Mouse (Mus musculus): Measurements from ENCODE around the gene Sos1.

Sos1 gene

GRCm38 (mm10) chr17:80480031-80480854 is at the start of gene Sos1:
Sos1 (minus strand) TSS chr17:80480453.
- peak; percentile 96 to 98 for DNase-seq (ENCODE audit: low spot score in 2 of 2)

- DNase-seq (ENCODE audit: low spot score in 2 of 2): no peak
These were observed 43.0 kb upstream of the Sos1 start for GRCm38 (mm10) chr17:80523231-80523630.

GRCm38 (mm10) chr17:80522229-80522556 is 41.9 kb upstream of the Sos1 start:
- no peak for DNase-seq (ENCODE audit: low spot score in 2 of 2)

- no peak for DNase-seq (ENCODE audit: low spot score in 2 of 2)
These were observed 41.4 kb upstream of the Sos1 start for GRCm38 (mm10) chr17:80521521-80522228.

GRCm38 (mm10) chr17:80520537-80520936 is 40.3 kb upstream of the Sos1 start:
- no peak for DNase-seq (ENCODE audit: low spot score in 2 of 2)

GRCm38 (mm10) chr17:80518811-80519210 is 38.6 kb upstream of the Sos1 start:
- DNase-seq (ENCODE audit: low spot score in 2 of 2): no peak

- DNase-seq (ENCODE audit: low spot score in 2 of 2): no peak
These were observed 37.0 kb upstream of the Sos1 start for GRCm38 (mm10) chr17:80517244-80517643.

- no peak for DNase-seq (ENCODE audit: low spot score in 2 of 2)
These were observed 35.7 kb upstream of the Sos1 start for GRCm38 (mm10) chr17:80515956-80516355.

GRCm38 (mm10) chr17:80515513-80515912 is 35.3 kb upstream of the Sos1 start:
- no peak for DNase-seq (ENCODE audit: low spot score in 2 of 2)

GRCm38 (mm10) chr17:80513766-80514165 is 33.5 kb upstream of the Sos1 start:
- DNase-seq (ENCODE audit: low spot score in 2 of 2): no peak

GRCm38 (mm10) chr17:80510459-80510855 is 30.2 kb upstream of the Sos1 start:
- no peak for DNase-seq (ENCODE audit: low spot score in 2 of 2)

GRCm38 (mm10) chr17:80509494-80510458 is 29.5 kb upstream of the Sos1 start:
- no peak for DNase-seq (ENCODE audit: low spot score in 2 of 2)

- DNase-seq (ENCODE audit: low spot score in 2 of 2): no peak
These were observed 25.5 kb upstream of the Sos1 start for GRCm38 (mm10) chr17:80505766-80506165.

- DNase-seq (ENCODE audit: low spot score in 2 of 2): no peak
These were observed 25.1 kb upstream of the Sos1 start for GRCm38 (mm10) chr17:80505342-80505741.

- no peak for DNase-seq (ENCODE audit: low spot score in 2 of 2)
These were observed 21.5 kb upstream of the Sos1 start for GRCm38 (mm10) chr17:80501805-80502172.

- DNase-seq (ENCODE audit: low spot score in 2 of 2): no peak
These were observed 21.0 kb upstream of the Sos1 start for GRCm38 (mm10) chr17:80501037-80501804.

GRCm38 (mm10) chr17:80500025-80500424 is 19.8 kb upstream of the Sos1 start:
- no peak for DNase-seq (ENCODE audit: low spot score in 2 of 2)

- DNase-seq (ENCODE audit: low spot score in 2 of 2): no peak
These were observed 18.5 kb upstream of the Sos1 start for GRCm38 (mm10) chr17:80498600-80499268.

- DNase-seq (ENCODE audit: low spot score in 2 of 2): no peak
These were observed 16.9 kb upstream of the Sos1 start for GRCm38 (mm10) chr17:80497183-80497601.

GRCm38 (mm10) chr17:80496607-80497170 is 16.4 kb upstream of the Sos1 start:
- no peak for DNase-seq (ENCODE audit: low spot score in 2 of 2)
